Mouse (Mus musculus): ENCODE data around the gene Palm2.

DNA sequence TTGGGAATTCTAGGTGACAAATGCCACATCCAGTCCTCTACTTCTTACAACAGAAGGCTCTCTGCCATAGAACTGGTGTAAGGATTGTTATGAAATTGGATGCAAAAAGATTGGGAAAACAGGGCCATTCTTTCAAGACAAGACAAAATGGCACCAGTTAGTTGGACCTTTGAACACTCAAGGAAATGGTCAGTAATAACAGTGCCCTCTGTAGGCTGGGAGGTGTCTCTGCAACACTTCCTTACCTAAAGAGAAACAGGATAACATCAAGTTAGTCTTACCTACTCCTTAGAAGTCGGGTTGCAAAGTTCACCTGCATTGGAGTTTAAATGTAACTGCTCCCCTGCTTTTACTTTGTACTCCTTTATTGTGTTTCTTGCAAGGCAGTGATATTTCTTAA lies 285.3 kb downstream of the Palm2 start:
- TF ChIP-seq CTCF (IDR thresholded peaks at IDR 0.05; ENCODE audit: borderline replicate concordance, insufficient read depth, low read length) (no peak), POLR2A (IDR thresholded peaks at IDR 0.05; ENCODE audit: low read depth, low read length) (no peak)

Measured in embryonic fibroblast, embryonic 13.5 days (primary cell).